Mouse (Mus musculus) cortical plate, adult 2 months (tissue): ENCODE measurements around the gene Rabep1.

Experiments
- CTCF ChIP-seq: fragments of 200-500 bp; IDR thresholded peaks from 2 replicates; pipeline ENCODE4 v1.5.1; 2011; ENCODE audit warnings: mild to moderate bottlenecking, control low read depth, low read length; ENCODE audit not compliant: insufficient read depth; ENCODE audit errors: extremely low read depth
- POLR2A ChIP-seq: fragments of 200-500 bp; IDR thresholded peaks from 2 replicates; pipeline ENCODE4 v1.6.1; 2011; ENCODE audit warnings: mild to moderate bottlenecking, low read length, control low read depth; ENCODE audit not compliant: insufficient read depth; ENCODE audit errors: extremely low read depth

- TF ChIP-seq CTCF = no peak
- TF ChIP-seq POLR2A = no peak
These were observed 110.1 kb downstream of the Rabep1 start for GRCm38 (mm10) chr11:70954711-70955110.
